Mouse (Mus musculus): Measurements from ENCODE around the gene Cdc42ep5.

GRCm38 (mm10) chr7:4144046-4144445 lies 20.6 kb downstream of the Cdc42ep5 start:
- TF ChIP-seq ZNF384 (IDR thresholded peaks at IDR 0.05; ENCODE audit: low read depth, low read length) = no peak
- no peak for TF ChIP-seq CHD2 (IDR thresholded peaks at IDR 0.05; ENCODE audit: low read depth, low read length)
- no peak for TF ChIP-seq ZC3H11A (IDR thresholded peaks at IDR 0.05; ENCODE audit: borderline replicate concordance, low read depth, low read length)

Measured in ES-E14 (cell line).